Mouse (Mus musculus): ENCODE data around the gene Rnf26. TPM values are rescaled to one million over a fixed set of nuclear protein-coding genes. Genes with fewer than 3 reads are reported as not detected.

The Rnf26 gene
- polyA plus RNA-seq (2017; shearing (Covaris generic)) = 10 to 100 TPM; 26.3 to 30.5 TPM

GRCm38 (mm10) chr9:44113105-44113789 is at the start of gene Rnf26, which contains the start of gene Gm49380:
Rnf26 (minus strand) TSS chr9:44113517.
Gm49380 (minus strand) TSS chr9:44113500.

GRCm38 (mm10) chr9:44134101-44134850 is 21.0 kb upstream of the Rnf26 start, which contains the start of gene Mcam:
Mcam (plus strand) TSS chr9:44134469.

GRCm38 (mm10) chr9:44107110-44107509 is 6.2 kb downstream of the Rnf26 start, which contains the start of gene C1qtnf5:
C1qtnf5 (plus strand) TSS chr9:44107245.

DNA sequence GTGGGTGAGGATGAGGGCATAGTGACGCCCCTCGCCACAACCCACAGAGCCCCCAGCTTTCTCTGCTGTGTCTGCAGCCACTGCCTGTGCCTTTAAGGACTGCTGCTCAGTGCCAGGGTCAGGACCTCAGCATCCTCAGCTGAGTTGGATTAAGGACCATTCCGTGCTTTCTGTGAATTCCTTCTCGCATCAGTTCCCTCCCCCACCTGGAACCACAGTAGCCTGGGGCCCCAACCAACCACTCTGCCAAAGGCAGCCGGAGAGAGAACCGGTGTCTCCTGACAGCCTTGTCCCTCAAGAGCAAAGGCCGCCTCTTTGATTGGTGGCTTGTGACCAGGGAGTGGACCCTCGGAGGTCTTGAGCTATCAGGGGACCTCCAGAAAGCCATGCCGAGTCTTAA is 11.8 kb downstream of the Rnf26 start, which contains the start of gene Mfrp:
TSS of gene Mfrp (plus strand) at position 240 of the 400 bp plus-strand sequence.

GRCm38 (mm10) chr9:44066785-44067225 is 46.5 kb downstream of the Rnf26 start, which contains the start of gene Usp2:
Usp2 (plus strand) TSS chr9:44067021.

Other genes starting within 250 kb of the Rnf26 start
- 100 to 1,000 TPM; 123 to 131 TPM for gene Thy1, start 70.1 kb downstream of the Rnf26 start, polyA plus RNA-seq (2017; shearing (Covaris generic))
- 1 to 10 TPM; 1.2 to 5.7 TPM for gene Usp2, start 46.5 kb downstream of the Rnf26 start, polyA plus RNA-seq (2017; shearing (Covaris generic))
- not detected for gene Mfrp, start 11.8 kb downstream of the Rnf26 start, polyA plus RNA-seq (2017; shearing (Covaris generic))
- gene C1qtnf5, start 6.3 kb downstream of the Rnf26 start, polyA plus RNA-seq (2017; shearing (Covaris generic)) = not detected
- gene Gm49380, start within 50 bp of the Rnf26 start, polyA plus RNA-seq (2017; shearing (Covaris generic)) = not detected
- under 1 TPM; 0.25 to 0.42 TPM for gene Mcam, start 21.0 kb upstream of the Rnf26 start, polyA plus RNA-seq (2017; shearing (Covaris generic))
- 10 to 100 TPM; 34.0 to 44.8 TPM for gene Cbl, start 120.5 kb upstream of the Rnf26 start, polyA plus RNA-seq (2017; shearing (Covaris generic))
- not detected for gene Ccdc153, start 127.2 kb upstream of the Rnf26 start, polyA plus RNA-seq (2017; shearing (Covaris generic))
- gene Pdzd3, start 138.0 kb upstream of the Rnf26 start, polyA plus RNA-seq (2017; shearing (Covaris generic)) = under 1 TPM in 1 of 2 experiments, not detected in 1; 0.29 TPM
- 10 to 100 TPM in 1 of 2 experiments, 1 to 10 TPM in 1; 4.7 to 19.8 TPM for gene Nlrx1, start 155.1 kb upstream of the Rnf26 start, polyA plus RNA-seq (2017; shearing (Covaris generic))
- gene Abcg4, start 175.1 kb upstream of the Rnf26 start, polyA plus RNA-seq (2017; shearing (Covaris generic)) = under 1 TPM; 0.23 to 0.47 TPM
- gene Hinfp, start 192.2 kb upstream of the Rnf26 start, polyA plus RNA-seq (2017; shearing (Covaris generic)) = 10 to 100 TPM; 19.1 to 24.3 TPM
- gene C2cd2l, start 206.8 kb upstream of the Rnf26 start, polyA plus RNA-seq (2017; shearing (Covaris generic)) = 10 to 100 TPM; 11.9 to 17.2 TPM
- gene Dpagt1, start 212.5 kb upstream of the Rnf26 start, polyA plus RNA-seq (2017; shearing (Covaris generic)) = 10 to 100 TPM; 21.2 to 25.6 TPM
- gene H2afx, start 221.2 kb upstream of the Rnf26 start, polyA plus RNA-seq (2017; shearing (Covaris generic)) = 10 to 100 TPM; 91.6 to 95.0 TPM
- 10 to 100 TPM; 49.9 to 72.7 TPM for gene Hmbs, start 230.7 kb upstream of the Rnf26 start, polyA plus RNA-seq (2017; shearing (Covaris generic))
- 10 to 100 TPM; 42.5 to 45.4 TPM for gene Vps11, start 248.2 kb upstream of the Rnf26 start, polyA plus RNA-seq (2017; shearing (Covaris generic))

Data from activated CD4-positive, CD25-positive, alpha-beta regulatory T cell (primary cell).